Mouse (Mus musculus) T-helper 2 cell (primary cell): ENCODE measurements around the gene Manbal.
"Not testable (repeated sequence)": the region's sequence is repeated elsewhere in the genome, so short reads cannot be mapped to it uniquely, and the experiment has no call there.

ENCODE experiments used
- in situ Hi-C: fragments of 300-600 bp; cut with MboI, MseI; formaldehyde crosslinking; loops from one replicate; pipeline ENCODE4 v1.15.1; 2025; ENCODE audit warnings: high pct_unique_total_duplicates

Manbal gene

DNA sequence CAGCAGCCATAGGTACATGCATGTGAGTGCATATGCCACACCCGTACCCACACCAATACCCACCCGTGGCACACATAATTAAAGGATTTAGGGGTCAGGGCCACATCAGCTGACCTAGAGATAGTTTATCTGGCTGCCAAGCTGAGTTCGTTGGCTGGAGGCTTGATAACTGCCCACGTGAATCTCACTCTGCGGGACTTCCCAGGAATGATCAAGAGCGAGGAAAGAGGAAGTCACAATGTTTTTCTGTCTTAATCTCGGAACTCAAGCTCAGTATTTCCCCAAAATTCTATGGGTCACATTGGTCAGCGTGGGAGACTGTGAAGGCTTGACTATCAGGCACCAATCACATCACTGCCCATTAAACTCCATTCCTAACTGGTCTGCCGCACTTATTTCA, 632 bp upstream of the Manbal start:
- in situ Hi-C loops, result no loop called here

DNA sequence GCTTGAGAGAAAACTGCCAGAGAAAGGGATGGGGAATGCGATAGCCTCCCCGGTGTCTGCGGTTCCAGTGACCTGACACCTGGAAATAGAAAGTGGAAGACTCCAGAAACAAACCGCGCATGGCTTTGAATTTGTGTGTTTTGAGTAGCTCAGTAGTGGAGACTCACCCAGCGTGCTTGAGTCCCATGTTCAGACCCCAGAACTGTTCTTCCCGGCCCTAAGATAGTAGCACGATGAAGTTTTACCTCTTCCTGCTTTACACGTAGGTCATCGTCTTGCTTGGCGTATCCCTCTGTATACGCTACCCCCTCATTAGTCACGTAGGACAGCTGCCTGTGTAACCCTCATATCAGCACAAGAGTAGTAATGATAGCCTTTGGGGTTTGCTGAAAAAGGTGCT, 597 bp downstream of the Manbal start:
- in situ Hi-C loops, result no loop called here

DNA sequence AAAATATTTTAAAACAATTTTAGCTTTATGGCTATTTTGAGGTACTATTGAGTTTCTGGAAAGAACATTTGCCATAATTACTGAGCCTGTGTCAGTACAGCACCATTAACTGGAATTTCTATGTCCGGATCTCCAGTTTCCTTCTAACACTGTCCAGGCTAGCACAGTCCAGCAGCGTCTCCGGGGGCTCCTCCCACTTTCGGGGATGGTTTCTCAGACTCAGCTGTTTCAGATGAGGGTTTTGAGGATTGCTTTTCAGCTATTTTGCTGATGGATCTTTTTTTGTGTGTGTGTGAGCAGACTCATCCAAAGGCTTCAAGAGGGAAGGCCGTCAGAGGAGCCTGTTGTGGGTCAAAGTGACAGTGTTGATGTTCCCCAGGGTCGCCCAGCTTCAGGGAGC, 4.3 kb downstream of the Manbal start:
- in situ Hi-C loops, result no loop called here

DNA sequence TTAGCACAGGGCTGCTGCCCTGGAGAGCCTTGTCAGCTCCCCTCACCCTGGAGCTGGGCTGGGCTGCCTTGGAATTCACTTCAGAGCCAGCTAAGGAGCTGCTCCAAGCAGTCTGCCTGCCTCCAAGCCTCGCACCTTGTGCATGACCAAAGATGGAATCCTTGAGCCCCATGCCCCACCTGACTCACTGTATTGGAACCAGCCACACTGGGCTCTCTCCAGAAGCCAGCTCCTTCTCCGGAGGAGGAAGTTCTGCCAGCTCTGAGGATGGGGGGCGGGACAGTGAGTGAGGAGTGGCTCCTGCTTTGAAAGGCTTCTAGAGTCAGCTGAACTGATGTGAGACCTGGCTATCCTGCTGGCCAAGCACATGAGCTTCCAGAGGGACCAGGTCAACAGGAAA, 6.3 kb downstream of the Manbal start:
- in situ Hi-C loops, result no loop called here

DNA sequence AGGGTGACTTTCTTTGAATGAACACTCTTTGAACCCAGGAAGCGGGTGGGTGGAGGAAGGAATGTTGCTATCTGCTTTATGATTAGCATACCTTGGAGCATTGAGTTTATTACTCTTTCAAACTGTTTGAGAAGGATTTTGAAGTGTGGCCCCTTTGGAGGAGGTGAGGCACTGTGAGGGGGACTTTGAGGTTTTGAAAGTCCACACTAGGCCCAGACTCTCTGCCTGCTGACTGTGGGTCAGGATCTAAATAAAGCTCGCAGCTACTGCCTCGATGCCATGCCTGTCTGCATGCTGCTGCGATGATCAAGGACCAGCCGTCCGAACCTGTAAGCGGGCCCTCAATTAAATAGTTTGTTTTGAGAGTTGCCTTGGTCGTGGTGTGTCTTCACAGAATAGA, 7.7 kb downstream of the Manbal start:
- in situ Hi-C loops, result no loop called here

DNA sequence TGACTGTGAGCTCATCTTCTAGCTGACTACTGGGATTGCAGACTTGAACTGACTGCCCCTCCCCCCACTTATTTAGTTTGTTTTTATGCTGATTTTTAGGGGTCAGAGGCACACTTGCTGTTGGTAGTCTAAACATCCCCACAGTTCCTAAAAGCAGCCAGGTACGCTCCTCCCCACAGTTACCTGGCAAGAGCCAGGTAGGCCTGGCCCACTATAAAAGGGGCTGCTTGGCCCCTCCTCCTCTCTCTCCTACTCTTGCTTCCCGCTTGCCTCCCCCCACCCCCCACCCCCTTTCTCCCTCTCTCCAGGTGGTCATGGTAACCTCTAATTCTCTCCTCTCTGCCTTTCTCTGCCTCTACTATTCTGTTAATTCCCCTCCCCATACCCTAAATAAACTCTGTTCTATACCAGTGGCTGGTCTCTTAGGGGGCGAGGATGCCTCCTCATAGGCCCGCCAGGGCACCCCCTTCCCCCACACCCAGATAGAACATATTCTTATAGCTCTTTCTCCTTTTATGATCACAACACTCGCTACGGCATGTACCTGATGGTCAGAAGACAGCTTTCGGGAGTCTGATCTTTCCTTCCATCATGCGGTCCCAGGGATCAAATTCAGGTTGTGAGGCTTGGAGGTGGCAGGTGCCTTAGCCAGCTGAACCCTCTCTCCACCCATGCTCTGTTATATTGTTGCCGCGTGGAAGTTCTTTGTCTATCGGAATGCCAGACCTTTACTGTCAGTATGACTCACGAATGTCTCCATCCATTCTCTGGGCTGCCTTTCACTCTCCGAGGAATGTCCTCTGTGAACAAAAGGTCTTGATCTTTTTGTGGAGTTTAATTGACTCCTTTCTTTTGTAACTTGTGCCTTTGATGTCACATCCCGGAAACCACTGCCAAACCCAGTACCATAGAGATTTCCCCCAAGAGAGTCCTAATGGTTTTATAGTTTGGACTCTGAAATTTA, 8.7 kb downstream of the Manbal start:
- in situ Hi-C loops, result no loop called here

DNA sequence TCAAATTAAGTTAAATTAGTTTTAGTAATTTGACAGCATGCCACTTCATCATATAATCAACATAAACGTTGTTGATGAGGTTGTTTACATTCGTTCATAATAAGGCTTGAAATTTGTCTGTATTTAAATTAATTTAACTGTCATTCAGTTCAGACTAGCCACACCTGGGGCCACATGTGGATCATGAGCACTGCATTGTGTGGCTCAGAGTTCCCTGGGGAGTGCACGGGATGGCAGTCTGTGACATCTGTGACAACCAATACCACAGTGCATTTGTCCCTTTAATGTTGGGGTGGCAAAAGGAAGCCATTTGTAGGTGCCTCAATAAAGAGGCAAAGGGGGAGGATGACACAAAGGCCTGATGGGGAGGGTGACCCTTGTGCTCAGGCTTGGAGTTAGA, 9.6 kb downstream of the Manbal start:
- in situ Hi-C loops, result no loop called here

DNA sequence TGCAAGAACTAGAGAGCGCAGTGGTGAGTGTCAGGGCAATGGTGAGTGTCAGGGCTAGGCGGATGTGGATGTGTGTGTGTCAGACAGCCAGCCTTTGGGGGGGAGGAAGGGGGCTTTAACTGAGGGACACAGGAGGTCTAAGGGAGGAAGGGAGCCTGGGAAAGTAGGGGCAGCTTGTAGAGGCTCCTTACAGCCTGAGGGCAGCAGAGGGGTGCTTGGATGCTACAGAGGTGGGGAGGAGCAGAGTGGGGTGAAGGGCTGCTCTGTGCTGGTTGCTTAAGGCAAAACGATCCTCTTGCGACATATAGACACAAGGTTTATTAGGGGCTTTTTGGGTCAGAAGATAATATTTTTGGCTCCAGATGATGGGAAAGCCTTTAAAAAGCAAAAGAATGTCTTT, 17.4 kb downstream of the Manbal start:
- in situ Hi-C loops, result no loop called here

DNA sequence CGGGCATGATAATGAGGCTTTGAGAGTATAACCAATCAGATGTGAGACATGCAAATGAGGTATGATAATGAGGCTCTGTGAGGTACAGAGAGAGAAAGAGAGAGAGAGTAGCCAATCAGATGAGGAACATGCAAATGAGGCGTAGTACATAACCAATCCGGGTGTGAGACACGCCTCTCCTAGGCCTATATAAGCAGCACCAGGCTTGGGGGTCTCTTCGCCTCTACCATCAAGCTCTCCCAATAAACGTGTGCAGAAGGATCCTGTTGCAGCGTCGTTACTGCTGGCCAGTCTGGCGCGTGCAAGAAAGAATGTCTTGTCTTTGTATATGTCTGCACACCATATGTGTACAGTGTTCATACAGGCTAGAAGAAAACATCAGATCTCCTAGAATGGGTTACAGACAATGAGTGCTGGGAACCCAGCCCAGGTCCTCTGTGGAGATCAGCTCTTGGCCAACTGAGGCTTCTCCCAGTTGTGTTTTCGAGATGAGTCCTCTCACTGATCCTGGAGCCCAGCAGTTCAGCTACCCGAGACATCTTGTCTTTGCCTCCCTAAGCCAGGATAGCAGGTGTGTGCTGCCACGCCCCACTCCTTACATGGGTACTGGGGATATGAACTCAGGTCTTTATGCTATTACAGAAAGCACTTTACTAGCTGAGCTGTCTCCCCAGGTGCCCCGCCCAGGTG, 21.7 kb downstream of the Manbal start:
- in situ Hi-C loops, result not testable (repeated sequence)

DNA sequence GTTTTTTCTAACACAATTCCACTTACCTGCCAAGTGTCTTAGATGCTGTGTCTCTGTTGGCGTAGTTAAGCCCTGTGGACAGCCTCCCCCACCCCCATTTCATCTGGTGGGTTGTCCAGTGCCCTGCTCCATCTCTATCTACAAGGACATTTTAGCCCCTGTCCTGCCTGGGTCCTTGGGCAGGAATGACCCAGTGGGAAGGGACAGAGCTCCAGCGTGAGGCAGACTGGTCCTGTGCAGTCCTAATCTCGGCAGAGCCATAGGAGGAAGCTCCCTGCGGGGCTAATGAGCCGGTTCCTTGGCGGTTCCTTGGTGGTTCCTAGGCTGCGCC, 22.2 kb downstream of the Manbal start:
- in situ Hi-C loops, result no loop called here

DNA sequence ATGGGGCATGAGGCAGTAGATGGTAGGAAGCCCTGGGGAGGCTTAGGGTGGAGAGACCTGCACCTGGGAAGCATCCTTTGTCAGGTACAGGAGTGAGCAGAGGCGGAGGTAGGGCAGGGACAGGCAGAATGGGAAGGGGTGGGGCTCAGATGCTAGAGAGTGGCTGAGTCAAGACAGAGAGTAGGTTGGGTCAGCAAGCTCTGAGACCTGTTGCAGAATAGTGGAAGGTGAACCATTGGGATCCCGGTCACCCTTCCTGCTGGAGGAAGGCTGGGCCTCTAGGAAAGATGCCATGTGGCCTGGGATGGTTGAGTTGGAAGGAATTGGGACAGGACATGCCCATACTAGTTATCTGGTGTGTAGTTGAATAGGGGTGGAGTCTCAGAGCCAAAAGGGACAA, 24.9 kb downstream of the Manbal start:
- in situ Hi-C loops, result no loop called here

DNA sequence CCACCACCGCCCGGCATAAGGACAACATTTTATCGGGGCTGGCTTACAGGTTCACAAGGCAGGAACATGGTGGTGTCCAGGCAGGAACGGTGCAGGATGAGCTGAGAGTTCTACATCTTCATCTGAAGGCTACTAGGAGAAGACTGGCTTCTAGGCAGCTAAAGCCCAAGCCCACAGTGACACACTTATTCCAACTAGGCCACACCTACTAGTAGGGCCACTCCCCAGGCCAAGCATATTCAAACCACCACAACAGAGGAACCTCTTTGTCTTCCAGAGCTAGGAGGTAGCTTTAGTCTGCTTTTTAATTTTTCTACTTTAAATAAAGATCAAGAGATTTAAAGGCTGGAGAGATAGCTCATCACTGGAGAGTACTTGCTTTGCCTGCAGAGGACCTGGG, 26.2 kb downstream of the Manbal start:
- in situ Hi-C loops, result no loop called here

DNA sequence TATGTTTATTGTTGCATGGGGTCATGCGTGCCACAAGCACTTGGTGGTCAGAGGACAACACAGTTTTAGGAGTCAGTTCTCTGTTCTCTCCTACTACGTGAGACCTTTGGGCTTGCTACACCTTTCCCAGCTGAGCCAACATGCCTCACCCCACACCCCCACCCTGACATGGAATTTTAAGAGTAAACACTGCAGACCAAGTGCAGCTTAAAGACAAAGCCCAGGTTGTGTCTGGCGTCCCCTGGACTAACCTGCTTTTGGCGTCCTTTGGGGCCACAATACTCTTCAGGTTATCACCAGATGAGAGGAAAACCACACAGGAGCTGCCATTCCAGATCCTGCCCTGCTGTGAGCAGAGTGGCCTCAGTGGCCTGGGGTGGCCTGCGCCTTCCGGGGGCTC, 27.5 kb downstream of the Manbal start:
- in situ Hi-C loops, result no loop called here

DNA sequence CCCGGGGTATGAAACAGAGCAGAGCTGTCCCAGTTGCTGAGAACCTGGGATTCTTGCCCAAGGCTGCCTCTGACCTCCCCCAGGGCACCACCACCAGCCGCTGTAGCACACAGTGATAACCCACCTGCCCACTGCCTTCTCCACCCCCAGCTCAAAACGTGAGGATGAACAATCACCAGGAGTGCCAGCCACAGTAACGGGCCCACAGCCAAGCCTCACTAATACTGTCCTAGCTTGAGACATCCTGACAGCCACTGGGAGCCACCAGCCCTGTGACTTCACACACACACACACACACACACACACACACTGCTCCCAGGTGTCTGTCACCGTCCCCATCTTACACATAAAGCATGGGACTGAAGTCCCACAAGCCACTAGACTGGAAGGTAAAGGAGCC, 28.0 kb downstream of the Manbal start:
- in situ Hi-C loops, result no loop called here

DNA sequence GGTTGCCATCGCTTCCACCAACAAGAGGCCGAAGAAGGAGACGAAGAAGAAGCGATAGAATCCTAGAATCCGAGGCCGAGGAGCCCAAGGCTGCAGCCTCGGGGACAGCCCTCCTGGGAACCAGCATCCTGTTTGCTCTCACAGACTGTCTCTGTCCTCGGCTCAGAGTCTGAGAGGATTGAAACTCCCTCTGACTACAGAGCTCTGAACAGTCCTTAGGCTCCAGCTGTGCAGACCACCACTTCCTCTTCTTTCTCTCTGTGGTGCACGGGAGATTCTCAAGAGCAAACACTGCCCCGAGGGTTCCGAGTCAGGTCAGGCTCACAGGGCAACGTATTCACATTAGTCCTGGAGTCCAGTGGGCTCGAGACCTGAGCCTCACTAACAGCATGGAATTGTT, 28.6 kb downstream of the Manbal start:
- in situ Hi-C loops, result no loop called here

DNA sequence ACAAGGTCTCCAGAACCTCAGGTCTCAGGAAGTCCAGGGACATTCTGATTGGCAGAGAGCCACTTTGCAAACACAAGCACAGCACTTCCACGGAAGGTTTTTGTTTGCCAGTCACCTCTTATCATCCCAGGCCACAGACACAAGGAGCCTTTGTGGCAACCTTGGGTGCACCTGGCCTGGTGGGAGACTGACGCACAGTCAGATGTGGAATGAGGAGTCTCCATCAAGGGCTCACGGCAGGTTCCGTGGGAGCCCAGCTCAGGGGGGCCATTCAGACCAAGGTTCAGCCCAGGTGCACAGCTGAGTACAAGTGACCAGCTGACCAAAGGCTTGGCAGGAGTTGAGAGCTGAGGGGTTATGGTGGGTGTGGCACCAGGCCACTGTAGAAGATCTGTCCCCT, 30.0 kb downstream of the Manbal start:
- in situ Hi-C loops, result no loop called here

DNA sequence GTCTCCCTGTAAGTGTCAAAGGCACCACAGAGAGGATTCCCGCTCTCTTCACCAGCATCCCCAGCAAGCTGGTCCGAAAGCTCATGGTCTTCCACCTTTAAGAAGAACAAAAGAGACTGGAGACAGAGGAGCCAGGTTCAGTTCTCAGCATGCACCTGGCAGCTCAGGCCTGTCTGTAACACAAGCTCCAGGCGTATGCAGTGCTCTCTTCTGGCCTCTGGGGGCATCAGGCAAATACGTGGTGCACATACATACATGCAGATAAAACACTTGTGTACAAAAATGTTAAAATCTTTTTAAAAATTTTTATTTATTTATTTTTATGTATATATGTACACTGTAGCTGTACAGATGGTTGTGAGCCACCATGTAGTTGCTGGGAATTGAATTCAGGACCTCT, 31.1 kb downstream of the Manbal start:
- in situ Hi-C loops, result no loop called here

DNA sequence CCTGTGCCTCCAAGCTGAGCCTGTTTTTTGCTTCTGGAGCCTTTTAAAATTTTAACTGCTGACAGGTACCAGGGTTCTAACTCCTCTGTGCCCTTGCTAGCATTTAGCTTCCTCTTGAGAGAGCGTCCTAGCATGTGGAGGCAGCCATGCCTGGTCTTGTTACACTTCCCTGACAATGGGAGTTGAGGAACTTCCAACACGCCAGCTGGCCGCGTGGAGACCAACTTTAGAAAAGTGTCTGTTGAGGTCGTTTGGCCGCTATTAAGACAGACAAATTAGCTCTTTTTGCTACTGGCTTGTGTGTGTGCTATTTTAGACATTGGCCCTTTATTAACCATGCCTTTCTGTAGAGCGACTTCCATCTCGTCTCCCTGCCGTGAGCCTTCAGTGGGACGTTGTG, 32.4 kb downstream of the Manbal start:
- in situ Hi-C loops, result no loop called here

DNA sequence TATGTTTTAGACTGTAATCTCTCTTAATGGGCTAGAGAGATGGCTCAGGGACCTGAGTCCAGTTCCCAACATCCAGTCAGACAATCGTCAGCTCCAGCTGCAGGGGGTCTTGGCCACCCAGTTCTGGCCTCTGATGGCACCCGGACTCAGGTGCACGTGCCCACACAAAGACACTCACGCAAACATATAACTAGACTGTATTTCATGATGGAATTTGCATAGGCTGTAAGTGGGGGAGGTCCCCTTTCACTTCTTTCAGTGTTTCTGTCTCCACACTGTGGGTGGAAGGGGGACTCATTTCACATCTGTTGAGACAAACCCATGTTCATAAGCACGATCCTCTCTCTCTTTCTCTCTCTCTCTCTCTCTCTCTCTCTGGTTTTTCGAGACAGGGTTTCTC, 33.1 kb downstream of the Manbal start:
- in situ Hi-C loops, result no loop called here

DNA sequence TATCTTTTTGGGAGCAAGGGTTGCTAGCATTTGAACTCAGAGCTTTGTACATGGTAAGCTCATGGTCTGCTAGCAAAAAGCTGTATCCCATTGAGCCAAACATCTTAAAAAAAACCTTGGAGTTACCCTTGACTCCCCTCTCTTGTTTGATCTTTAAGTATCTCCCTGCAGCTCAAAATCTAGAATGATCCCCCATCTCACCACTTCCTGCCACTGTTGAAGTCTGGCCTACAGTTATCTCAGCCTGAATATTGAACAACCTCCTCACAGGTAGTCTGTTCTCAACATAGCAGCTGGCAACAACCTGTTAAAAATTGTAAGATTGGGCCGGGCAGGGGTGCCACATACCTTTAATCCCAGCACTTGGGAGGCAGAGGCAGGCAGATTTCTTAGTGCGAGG, 33.9 kb downstream of the Manbal start:
- in situ Hi-C loops, result no loop called here

DNA sequence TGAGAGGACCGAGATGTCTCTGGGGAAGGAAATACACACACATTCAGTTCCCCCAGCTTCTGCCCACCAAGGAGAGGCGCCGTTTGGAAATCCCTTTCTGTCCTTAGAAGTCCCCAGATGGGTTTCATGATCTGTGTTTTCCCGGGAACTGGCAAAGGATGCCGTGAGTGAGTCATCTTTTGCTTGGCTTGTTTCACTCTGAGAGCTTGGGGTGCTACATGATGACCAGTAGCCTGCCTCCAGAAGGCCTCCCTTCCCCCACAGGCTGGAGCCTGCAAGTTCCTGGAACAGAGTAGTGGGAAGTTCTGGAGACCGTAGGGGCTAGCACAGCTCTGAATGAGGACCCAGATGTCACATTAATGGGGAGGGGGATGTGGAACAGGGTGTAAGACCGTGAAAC, 40.2 kb downstream of the Manbal start:
- in situ Hi-C loops, result no loop called here

DNA sequence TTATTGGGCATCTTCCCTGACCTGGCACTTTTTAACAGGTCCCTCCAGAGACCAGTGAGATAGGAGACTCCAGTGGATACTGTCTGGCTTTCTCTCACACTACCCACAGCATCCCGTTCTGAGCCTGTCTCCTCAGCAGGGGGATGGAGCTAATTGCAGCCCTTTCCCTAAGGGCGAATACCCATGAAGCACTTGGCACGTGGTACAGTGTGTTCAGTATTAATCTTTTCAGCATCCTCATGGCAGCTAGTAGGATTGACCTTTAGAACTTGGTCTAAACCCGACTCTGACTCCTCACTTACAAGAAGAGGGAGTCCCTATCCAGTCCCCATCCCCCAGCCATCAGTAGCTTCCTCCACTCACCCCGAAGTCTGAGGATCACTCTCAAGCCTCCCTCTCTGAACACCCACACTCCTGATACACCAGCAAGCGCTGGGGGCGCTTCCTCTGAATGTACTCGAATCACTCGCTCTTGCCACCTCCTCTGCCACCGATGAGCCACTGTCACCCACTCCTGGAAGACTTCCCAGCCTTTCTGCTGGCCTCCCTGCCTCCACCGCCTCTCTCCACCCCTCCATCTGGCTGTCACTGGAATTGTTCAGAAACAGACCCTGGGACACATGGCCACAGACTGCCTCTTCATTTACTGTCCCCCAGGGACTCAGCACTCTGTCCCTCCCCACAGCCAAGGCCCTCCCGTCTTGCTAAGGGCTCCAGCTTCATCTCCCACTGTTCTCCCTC, 42.6 kb downstream of the Manbal start:
- in situ Hi-C loops, result no loop called here
